ENCODE assay signal across 15 mouse cellular contexts in genomic region chr11:102778597-102778996, GRCm38 (mm10). TPM values are rescaled to one million over a fixed set of nuclear protein-coding genes. Genes with fewer than 3 reads are reported as not detected.
A peak's percentile ranks its signal among the peaks of the same experiment; 100 is the strongest.
DNase-seq lines count a peak whose midpoint lies in the region; ATAC-seq and TF ChIP-seq lines count a peak whose summit lies in the region.
"Had no signal": no experiment of that assay in that cellular context is flagged by ENCODE, and none has a peak within 500 bp of the region (broad histone marks: within the 10 kb centered on the region; RNA-seq: fewer than 3 reads in every experiment).

No protein-coding gene starts in this region.

- intact Hi-C loops in gastrocnemius, adult 2 months (cut with DNase I) = loop anchor here (1.0 kb wide), 1 partner anchor 73 kb away; no protein-coding TSS in a partner anchor
- intact Hi-C loops in gastrocnemius, postnatal 36 days (cut with DNase I) = no loop called here

- H3K27me3 ChIP-seq in intestine, embryonic 16.5 days (replicated peaks; ENCODE audit: control insufficient read depth, insufficient read depth, low read length) = no peaks in the 10 kb centered on the region
- H3K27me3 ChIP-seq in intestine, embryonic 15.5 days (replicated peaks) = no peaks in the 10 kb centered on the region; the same call in 1 of the 2 replicates
- 0 out of 2 replicates have a peak, but pooled peaks cover 19% of the 10 kb centered on the region for H3K27me3 ChIP-seq in embryonic facial prominence, embryonic 10.5 days (replicated peaks; ENCODE audit: low read depth, poor library complexity, severe bottlenecking)
- H3K27me3 ChIP-seq in embryonic facial prominence, embryonic 14.5 days (replicated peaks; ENCODE audit: control insufficient read depth, insufficient read depth, low read length) = no peaks in the 10 kb centered on the region

- 45% methylated on average over 5 of the region's 5 CpGs for WGBS in intestine, embryonic 16.5 days
- WGBS in intestine, embryonic 15.5 days = 51% methylated on average over 5 of the region's 5 CpGs
- WGBS in embryonic facial prominence, embryonic 10.5 days = 36% methylated on average over 5 of the region's 5 CpGs
- 32% methylated on average over 5 of the region's 5 CpGs for WGBS in embryonic facial prominence, embryonic 14.5 days

- H3K9me3 ChIP-seq in intestine, embryonic 16.5 days (ENCODE audit: control insufficient read depth, low read length) = no peaks in the 10 kb centered on the region
- H3K9me3 ChIP-seq in intestine, embryonic 15.5 days = no peaks in the 10 kb centered on the region
- H3K9me3 ChIP-seq in embryonic facial prominence, embryonic 10.5 days = no peaks in the 10 kb centered on the region
- H3K9me3 ChIP-seq in embryonic facial prominence, embryonic 14.5 days (ENCODE audit: control insufficient read depth, low read length) = no peaks in the 10 kb centered on the region
- H3K9me3 ChIP-seq: G1E had no signal

- TF ChIP-seq CTCF in gastrocnemius, adult 2 months (IDR thresholded peaks at IDR 0.05) = no peak

- no peaks in the 10 kb centered on the region for H3K36me3 ChIP-seq in intestine, embryonic 16.5 days (ENCODE audit: control insufficient read depth, insufficient read depth, low read length)
- no peaks in the 10 kb centered on the region for H3K36me3 ChIP-seq in intestine, embryonic 15.5 days
- peaks cover 24% of the 10 kb centered on the region for H3K36me3 ChIP-seq in embryonic facial prominence, embryonic 10.5 days (replicated peaks)
- H3K36me3 ChIP-seq in embryonic facial prominence, embryonic 14.5 days (ENCODE audit: control insufficient read depth, insufficient read depth, low read length) = no peaks in the 10 kb centered on the region
- H3K36me3 ChIP-seq: G1E had no signal

- H3K4me3 ChIP-seq in gastrocnemius, adult 2 months = no peak overlapping the region
- H3K4me3 ChIP-seq in intestine, embryonic 16.5 days (ENCODE audit: low read length) = no peak overlapping the region
- no peak overlapping the region for H3K4me3 ChIP-seq in intestine, embryonic 15.5 days (replicated peaks)
- H3K4me3 ChIP-seq in embryonic facial prominence, embryonic 10.5 days = peak overlapping the region; percentile 45; the same call in 1 of the 2 replicates
- H3K4me3 ChIP-seq in embryonic facial prominence, embryonic 14.5 days (ENCODE audit: low read depth, low read length) = no peak overlapping the region

- peak overlapping the region; percentile 87 for H3K27ac ChIP-seq in gastrocnemius, adult 2 months
- H3K27ac ChIP-seq in intestine, embryonic 16.5 days (ENCODE audit: low read length) = 0 out of 2 replicates have a peak overlapping the region, but pooled peaks have one; percentile 27
- H3K27ac ChIP-seq in intestine, embryonic 15.5 days = no peak overlapping the region
- peak overlapping the region; percentile 84 for H3K27ac ChIP-seq in embryonic facial prominence, embryonic 10.5 days (replicated peaks)
- 0 out of 2 replicates have a peak overlapping the region, but pooled peaks have one; percentile 48 for H3K27ac ChIP-seq in embryonic facial prominence, embryonic 14.5 days (replicated peaks; ENCODE audit: low read depth, low read length)
- H3K27ac ChIP-seq: liver, embryonic 14.5 days had no signal

- no peak for ATAC-seq in intestine, embryonic 16.5 days
- no peak for ATAC-seq in intestine, embryonic 15.5 days
- ATAC-seq in embryonic facial prominence, embryonic 14.5 days (ENCODE audit: low read depth) = no peak

- DNase-seq in gastrocnemius, adult 2 months = no peak
- no peak for DNase-seq in gastrocnemius, postnatal 36 days
- peak; percentile 54 for DNase-seq in embryonic facial prominence, embryonic 10.5 days (ENCODE audit: low spot score)
- no peak for DNase-seq in embryonic facial prominence, embryonic 14.5 days (ENCODE audit: low spot score)
- no peak for DNase-seq in adrenal gland, adult 2 months
- DNase-seq: adrenal gland, postnatal 36 days; lung, postnatal 36 days; midbrain, embryonic 14.5 days; right cerebral cortex, postnatal 25 days had no signal

- H3K4me1 ChIP-seq in intestine, embryonic 16.5 days (ENCODE audit: control insufficient read depth, insufficient read depth, low read length) = peaks cover 16% of the 10 kb centered on the region
- H3K4me1 ChIP-seq in intestine, embryonic 15.5 days (replicated peaks) = peaks cover 24% of the 10 kb centered on the region
- peaks cover 63% of the 10 kb centered on the region for H3K4me1 ChIP-seq in embryonic facial prominence, embryonic 10.5 days
- H3K4me1 ChIP-seq in embryonic facial prominence, embryonic 14.5 days (ENCODE audit: control insufficient read depth, insufficient read depth, low read length) = peaks cover 11% of the 10 kb centered on the region

- peak overlapping the region; percentile 11; the same call in 1 of the 2 replicates for H3K9ac ChIP-seq in intestine, embryonic 16.5 days (ENCODE audit: low read depth, low read length)
- H3K9ac ChIP-seq in intestine, embryonic 15.5 days = no peak overlapping the region
- peak overlapping the region; percentile 50; the same call in 1 of the 2 replicates for H3K9ac ChIP-seq in embryonic facial prominence, embryonic 14.5 days (ENCODE audit: low read depth, low read length)
- H3K9ac ChIP-seq: liver, embryonic 14.5 days had no signal

- H3K4me2 ChIP-seq in intestine, embryonic 16.5 days (ENCODE audit: low read depth, low read length) = no peak overlapping the region
- no peak overlapping the region for H3K4me2 ChIP-seq in intestine, embryonic 15.5 days (replicated peaks)
- H3K4me2 ChIP-seq in embryonic facial prominence, embryonic 14.5 days (ENCODE audit: low read depth, low read length) = no peak overlapping the region

RNA-seq across cellular contexts. Expression of gene Adam11, which starts 17.4 kb away (rescaled TPM):
- under 1 TPM; 0.33 to 0.67 TPM for total RNA-seq in gastrocnemius, adult 2 months (2021)
- total RNA-seq in gastrocnemius, postnatal 36 days (2021) = under 1 TPM; 0.32 to 0.79 TPM
- 2.4 and 3.1 TPM in 2 replicates for polyA plus RNA-seq in intestine, embryonic 16.5 days (2015; fragmentation: Nextera tagmentation; extraction: Ambion mirVana)
- 3.9 and 4.6 TPM in 2 replicates for polyA plus RNA-seq in intestine, embryonic 15.5 days (2015; fragmentation: Nextera tagmentation; extraction: Ambion mirVana)
- 16.3 and 21.0 TPM in 2 replicates for polyA plus RNA-seq in embryonic facial prominence, embryonic 10.5 days (2016; fragmentation: Nextera tagmentation; extraction: Ambion mirVana)
- polyA plus RNA-seq in embryonic facial prominence, embryonic 14.5 days (2014; fragmentation: Nextera tagmentation; extraction: Ambion mirVana) = 8.1 and 9.3 TPM in 2 replicates
- total RNA-seq in adrenal gland, adult 2 months (2021) = 1 to 10 TPM; 2.9 to 3.4 TPM
- 9.2 and 11.0 TPM in 2 replicates for polyA plus RNA-seq in adrenal gland, adult 2 months (2012; rRNA removed)
- polyA plus RNA-seq: G1E had no signal

RNA-seq across cellular contexts. Expression of gene Gjc1, which starts 40.9 kb away (rescaled TPM):
- total RNA-seq in gastrocnemius, adult 2 months (2021) = 1 to 10 TPM; 4.4 to 6.4 TPM
- 1 to 10 TPM; 4.6 to 5.8 TPM for total RNA-seq in gastrocnemius, postnatal 36 days (2021)
- 24.9 and 26.2 TPM in 2 replicates for polyA plus RNA-seq in intestine, embryonic 16.5 days (2015; fragmentation: Nextera tagmentation; extraction: Ambion mirVana)
- 33.8 and 38.6 TPM in 2 replicates for polyA plus RNA-seq in intestine, embryonic 15.5 days (2015; fragmentation: Nextera tagmentation; extraction: Ambion mirVana)
- 80.7 and 89.6 TPM in 2 replicates for polyA plus RNA-seq in embryonic facial prominence, embryonic 10.5 days (2016; fragmentation: Nextera tagmentation; extraction: Ambion mirVana)
- 46.0 and 49.6 TPM in 2 replicates for polyA plus RNA-seq in embryonic facial prominence, embryonic 14.5 days (2014; fragmentation: Nextera tagmentation; extraction: Ambion mirVana)
- total RNA-seq in adrenal gland, adult 2 months (2021) = 10 to 100 TPM; 12.9 to 20.6 TPM
- 1.8 and 2.4 TPM in 2 replicates for polyA plus RNA-seq in adrenal gland, adult 2 months (2012; rRNA removed)
- polyA plus RNA-seq: G1E had no signal

RNA-seq across cellular contexts. Expression of gene Higd1b, which starts 57.1 kb away (rescaled TPM):
- total RNA-seq in gastrocnemius, adult 2 months (2021) = 1 to 10 TPM; 2.4 to 5.4 TPM
- total RNA-seq in gastrocnemius, postnatal 36 days (2021) = 1 to 10 TPM; 3.5 to 6.1 TPM
- polyA plus RNA-seq in intestine, embryonic 16.5 days (2015; fragmentation: Nextera tagmentation; extraction: Ambion mirVana) = 0.55 and 0.62 TPM in 2 replicates
- polyA plus RNA-seq in intestine, embryonic 15.5 days (2015; fragmentation: Nextera tagmentation; extraction: Ambion mirVana) = 0.55 TPM in 1 of 2 replicates, not detected in the other
- not detected in 2 replicates for polyA plus RNA-seq in embryonic facial prominence, embryonic 10.5 days (2016; fragmentation: Nextera tagmentation; extraction: Ambion mirVana)
- polyA plus RNA-seq in embryonic facial prominence, embryonic 14.5 days (2014; fragmentation: Nextera tagmentation; extraction: Ambion mirVana) = 0.79 and 1.3 TPM in 2 replicates
- total RNA-seq in adrenal gland, adult 2 months (2021) = 1 to 10 TPM in 1 of 2 experiments, under 1 TPM in 1; 0.66 to 2.9 TPM
- 2.0 and 2.8 TPM in 2 replicates for polyA plus RNA-seq in adrenal gland, adult 2 months (2012; rRNA removed)
- total RNA-seq: G1E had no signal
- polyA plus RNA-seq: forebrain, embryonic 11.5 days; G1E; intestine, embryonic 14.5 days; liver, embryonic 14.5 days had no signal
